Mouse (Mus musculus) CH12.LX (cell line): ENCODE measurements around the gene Shank3.

Experiments
- CTCF ChIP-seq, 2 experiments: IDR thresholded peaks in 1 of 2; conservative IDR thresholded peaks in 1 of 2; 2 replicates each; pipeline ENCODE4 v1.5.1; 2011 to 2012; ENCODE audit warnings: low read depth in 2 of 2, low read length in 2 of 2, improper control_type of control experiment in 1 of 2, inconsistent platforms in 1 of 2, mild to moderate bottlenecking in 1 of 2, moderate library complexity in 1 of 2
- JUN ChIP-seq: IDR thresholded peaks from 2 replicates; pipeline ENCODE4 v1.6.1; 2011; ENCODE audit warnings: low read depth, mild to moderate bottlenecking, low read length, improper control_type of control experiment, moderate library complexity; ENCODE audit not compliant: insufficient read depth
- MEF2A ChIP-seq: IDR thresholded peaks from 2 replicates; pipeline ENCODE4 v1.6.1; 2014; ENCODE audit warnings: low read depth, mild to moderate bottlenecking, inconsistent platforms, low read length, improper control_type of control experiment, borderline replicate concordance

- TF ChIP-seq CTCF (conservative IDR thresholded peaks at IDR 0.05 in 1 of 2, IDR thresholded peaks at IDR 0.05 in 1 of 2; ENCODE audit: low read depth in 2 of 2, low read length in 2 of 2): no peak
- TF ChIP-seq JUN: no peak
- TF ChIP-seq MEF2A: no peak
These were observed 883 bp downstream of the Shank3 start for GRCm38 (mm10) chr15:89500221-89500791.
